Mouse (Mus musculus): ENCODE results near the gene Creb3l4. TPM values are rescaled to one million over a fixed set of nuclear protein-coding genes. Genes with fewer than 3 reads are reported as not detected.

Creb3l4 gene
- polyA plus RNA-seq, 1 experiment from 2014 or later: 6.0 TPM

DNA sequence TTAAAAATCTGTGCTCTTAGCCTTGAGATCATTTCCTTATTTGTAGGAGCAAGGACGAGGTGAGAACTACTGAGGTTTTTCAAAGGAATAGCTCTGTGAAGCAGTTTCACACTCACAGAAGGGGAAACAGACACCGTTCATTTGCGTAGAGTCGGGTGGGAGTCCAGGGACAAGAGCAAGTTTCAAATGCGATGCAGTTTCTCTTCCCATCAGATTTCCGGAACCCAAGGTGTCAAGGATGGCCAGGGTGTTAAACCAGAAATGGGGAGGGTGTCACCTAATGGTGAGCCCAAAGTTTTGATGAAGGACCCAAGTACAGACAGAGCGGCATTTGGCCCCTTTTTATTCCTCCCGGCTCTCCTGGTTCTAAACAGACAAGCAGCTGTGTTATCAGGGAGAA, 12.2 kb downstream of the Creb3l4 start:
- H3K36me3 ChIP-seq (ENCODE audit: control insufficient read depth, insufficient read depth, low read length): peaks cover 8% of the 10 kb centered on the region; the same call in 1 of the 2 replicates
- 21% methylated on average over 8 of the region's 8 CpGs for WGBS
- DNase-seq (ENCODE audit: low spot score): no peak
- H3K27ac ChIP-seq (ENCODE audit: low read depth, low read length): no peak overlapping the region
- no peaks in the 10 kb centered on the region; the same call in 1 of the 2 replicates for H3K4me1 ChIP-seq (replicated peaks; ENCODE audit: control insufficient read depth, insufficient read depth, low read length)
- no peaks in the 10 kb centered on the region for H3K9me3 ChIP-seq (ENCODE audit: control insufficient read depth, low read length)
- H3K4me2 ChIP-seq (ENCODE audit: low read depth, low read length, severe bottlenecking): peak overlapping the region; percentile 78
- H3K27me3 ChIP-seq (ENCODE audit: control insufficient read depth, insufficient read depth, low read length): no peaks in the 10 kb centered on the region
- no peak for ATAC-seq (replicated peaks; ENCODE audit: low FRiP score)
- peak overlapping the region; percentile 86 for H3K9ac ChIP-seq (ENCODE audit: low read length)
- H3K4me3 ChIP-seq (ENCODE audit: low read depth, low read length): peak overlapping the region; percentile 73

DNA sequence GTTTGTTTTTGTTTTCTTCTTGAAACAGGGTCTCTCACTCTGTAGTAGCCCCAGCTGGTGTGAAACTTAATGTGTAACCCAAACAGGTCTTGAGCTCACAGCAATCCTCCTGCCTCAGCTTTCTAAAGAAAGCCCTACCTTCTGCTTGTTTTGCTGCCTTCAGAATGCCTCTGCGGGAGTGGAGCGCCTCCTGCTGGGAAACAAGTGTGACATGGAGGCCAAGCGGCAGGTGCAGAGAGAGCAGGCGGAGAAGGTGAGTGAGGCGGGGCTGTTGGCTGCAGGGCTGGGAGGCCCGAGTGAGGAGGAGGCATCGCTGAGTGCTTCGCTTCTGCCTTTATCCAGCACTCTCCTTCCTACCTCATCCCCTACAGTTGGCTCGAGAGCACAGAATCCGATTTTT, 19.0 kb downstream of the Creb3l4 start:
- Histone ChIP-seq H3K9ac (ENCODE audit: low read length) (no peak overlapping the region), H3K9me3 (ENCODE audit: control insufficient read depth, low read length) (no peaks in the 10 kb centered on the region), H3K27me3 (ENCODE audit: control insufficient read depth, insufficient read depth, low read length) (no peaks in the 10 kb centered on the region), H3K4me1 (replicated peaks; ENCODE audit: control insufficient read depth, insufficient read depth, low read length) (0 out of 2 replicates have a peak, but pooled peaks cover 6% of the 10 kb centered on the region), H3K4me2 (ENCODE audit: low read depth, low read length, severe bottlenecking) (no peak overlapping the region), H3K36me3 (ENCODE audit: control insufficient read depth, insufficient read depth, low read length) (no peaks in the 10 kb centered on the region), H3K27ac (ENCODE audit: low read depth, low read length) (no peak overlapping the region), H3K4me3 (ENCODE audit: low read depth, low read length) (no peak overlapping the region)
- DNase-seq (ENCODE audit: low spot score) (no peak), ATAC-seq (replicated peaks; ENCODE audit: low FRiP score) (no peak)
- WGBS: 87% methylated on average over 10 of the region's 10 CpGs

- no peak for ATAC-seq (replicated peaks; ENCODE audit: low FRiP score)
- WGBS: 92% methylated on average over 3 of the region's 3 CpGs
- no peak for DNase-seq (ENCODE audit: low spot score)
- Histone ChIP-seq H3K36me3 (ENCODE audit: control insufficient read depth, insufficient read depth, low read length) (no peaks in the 10 kb centered on the region), H3K27ac (ENCODE audit: low read depth, low read length) (no peak overlapping the region), H3K9ac (ENCODE audit: low read length) (no peak overlapping the region), H3K4me2 (ENCODE audit: low read depth, low read length, severe bottlenecking) (no peak overlapping the region), H3K4me3 (ENCODE audit: low read depth, low read length) (no peak overlapping the region), H3K9me3 (ENCODE audit: control insufficient read depth, low read length) (no peaks in the 10 kb centered on the region), H3K4me1 (replicated peaks; ENCODE audit: control insufficient read depth, insufficient read depth, low read length) (0 out of 2 replicates have a peak, but pooled peaks cover 6% of the 10 kb centered on the region), H3K27me3 (ENCODE audit: control insufficient read depth, insufficient read depth, low read length) (no peaks in the 10 kb centered on the region)
Observed at GRCm38 (mm10) chr3:90222941-90223340, 20.4 kb downstream of the Creb3l4 start.

- 0 out of 2 replicates have a peak, but pooled peaks cover 6% of the 10 kb centered on the region for H3K4me1 ChIP-seq (replicated peaks; ENCODE audit: control insufficient read depth, insufficient read depth, low read length)
- no peak overlapping the region for H3K27ac ChIP-seq (ENCODE audit: low read depth, low read length)
- 89% methylated on average over 4 of the region's 4 CpGs for WGBS
- ATAC-seq (replicated peaks; ENCODE audit: low FRiP score): no peak
- no peaks in the 10 kb centered on the region for H3K27me3 ChIP-seq (ENCODE audit: control insufficient read depth, insufficient read depth, low read length)
- H3K9me3 ChIP-seq (ENCODE audit: control insufficient read depth, low read length): no peaks in the 10 kb centered on the region
- DNase-seq (ENCODE audit: low spot score): no peak
- no peak overlapping the region for H3K9ac ChIP-seq (ENCODE audit: low read length)
- no peak overlapping the region for H3K4me3 ChIP-seq (ENCODE audit: low read depth, low read length)
- no peaks in the 10 kb centered on the region for H3K36me3 ChIP-seq (ENCODE audit: control insufficient read depth, insufficient read depth, low read length)
- H3K4me2 ChIP-seq (ENCODE audit: low read depth, low read length, severe bottlenecking): no peak overlapping the region
Observed at GRCm38 (mm10) chr3:90222455-90222854, 20.9 kb downstream of the Creb3l4 start.

DNA sequence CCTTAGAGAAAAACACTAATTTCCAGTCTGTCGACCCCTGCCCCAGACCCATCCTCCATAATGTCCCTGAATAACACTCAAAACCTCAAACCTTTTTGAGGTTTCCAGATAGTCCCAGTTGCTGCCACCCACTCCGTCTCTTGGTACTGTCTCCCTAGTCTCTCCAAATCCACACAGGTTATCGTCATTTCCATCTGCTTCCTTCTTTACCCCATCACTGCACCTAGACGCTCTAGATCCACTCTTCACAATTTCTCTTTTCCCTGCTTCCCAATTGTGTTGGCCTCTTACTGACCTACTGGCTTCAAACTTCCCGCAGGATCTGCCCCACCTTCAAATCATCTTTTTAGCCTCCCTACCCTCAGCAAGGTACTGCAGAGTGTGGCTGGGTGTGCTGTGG, 22.2 kb downstream of the Creb3l4 start:
- 24% methylated on average over 5 of the region's 5 CpGs for WGBS
- Histone ChIP-seq H3K9me3 (ENCODE audit: control insufficient read depth, low read length) (no peaks in the 10 kb centered on the region), H3K4me2 (ENCODE audit: low read depth, low read length, severe bottlenecking) (peak overlapping the region; percentile 79), H3K36me3 (ENCODE audit: control insufficient read depth, insufficient read depth, low read length) (no peaks in the 10 kb centered on the region), H3K4me1 (replicated peaks; ENCODE audit: control insufficient read depth, insufficient read depth, low read length) (0 out of 2 replicates have a peak, but pooled peaks cover 6% of the 10 kb centered on the region), H3K27ac (ENCODE audit: low read depth, low read length) (no peak overlapping the region), H3K4me3 (ENCODE audit: low read depth, low read length) (peak overlapping the region; percentile 37), H3K27me3 (ENCODE audit: control insufficient read depth, insufficient read depth, low read length) (no peaks in the 10 kb centered on the region), H3K9ac (ENCODE audit: low read length) (peak overlapping the region; percentile 65)
- DNase-seq (ENCODE audit: low spot score): no peak
- no peak for ATAC-seq (replicated peaks; ENCODE audit: low FRiP score)

- WGBS: under 1% methylated on average over 20 of the region's 20 CpGs
Observed at GRCm38 (mm10) chr3:90220531-90220951, 22.8 kb downstream of the Creb3l4 start.

DNA sequence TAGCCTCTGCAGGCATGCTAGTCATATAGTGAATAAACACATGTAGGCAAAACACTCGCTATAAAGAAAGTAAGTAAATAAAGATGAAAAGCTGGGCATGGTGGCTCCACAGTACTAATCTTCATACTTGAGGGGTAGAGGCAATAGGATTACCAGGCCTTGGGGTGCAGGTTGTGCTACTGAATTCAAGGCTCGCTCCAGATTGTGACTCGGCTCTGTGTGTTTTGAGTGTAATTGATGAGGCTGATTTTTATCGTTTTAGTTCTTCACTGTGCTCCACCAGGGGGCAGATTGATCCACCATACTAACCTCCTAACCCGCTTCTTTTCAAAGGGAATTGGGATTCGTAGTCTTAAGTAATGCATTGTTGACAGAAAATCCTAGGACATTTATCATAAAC, 23.2 kb downstream of the Creb3l4 start:
- peak; percentile 31; the same call in 1 of the 2 replicates for ATAC-seq (replicated peaks; ENCODE audit: low FRiP score)
- H3K4me1 ChIP-seq (replicated peaks; ENCODE audit: control insufficient read depth, insufficient read depth, low read length): 0 out of 2 replicates have a peak, but pooled peaks cover 6% of the 10 kb centered on the region
- WGBS: 14% methylated on average over 6 of the region's 6 CpGs
- H3K4me3 ChIP-seq (ENCODE audit: low read depth, low read length): peak overlapping the region; percentile 37
- H3K27ac ChIP-seq (ENCODE audit: low read depth, low read length): peak overlapping the region; percentile 76
- DNase-seq (ENCODE audit: low spot score): peak; percentile 64
- no peaks in the 10 kb centered on the region for H3K36me3 ChIP-seq (ENCODE audit: control insufficient read depth, insufficient read depth, low read length)
- peak overlapping the region; percentile 65; the same call in 1 of the 2 replicates for H3K9ac ChIP-seq (ENCODE audit: low read length)
- H3K9me3 ChIP-seq (ENCODE audit: control insufficient read depth, low read length): no peaks in the 10 kb centered on the region
- peak overlapping the region; percentile 79 for H3K4me2 ChIP-seq (ENCODE audit: low read depth, low read length, severe bottlenecking)
- no peaks in the 10 kb centered on the region for H3K27me3 ChIP-seq (ENCODE audit: control insufficient read depth, insufficient read depth, low read length)

More at GRCm38 (mm10) chr3:90220531-90220951, 22.8 kb downstream of the Creb3l4 start:
- peak overlapping the region; percentile 76 for H3K27ac ChIP-seq (ENCODE audit: low read depth, low read length)
- peak overlapping the region; percentile 37 for H3K4me3 ChIP-seq (ENCODE audit: low read depth, low read length)
- ATAC-seq (replicated peaks; ENCODE audit: low FRiP score) (peak; percentile 83), DNase-seq (ENCODE audit: low spot score) (peak; percentile 78)
- no peaks in the 10 kb centered on the region for H3K27me3 ChIP-seq (ENCODE audit: control insufficient read depth, insufficient read depth, low read length)
- H3K9ac ChIP-seq (ENCODE audit: low read length): peak overlapping the region; percentile 65
- 0 out of 2 replicates have a peak, but pooled peaks cover 6% of the 10 kb centered on the region for H3K4me1 ChIP-seq (replicated peaks; ENCODE audit: control insufficient read depth, insufficient read depth, low read length)
- no peaks in the 10 kb centered on the region for H3K36me3 ChIP-seq (ENCODE audit: control insufficient read depth, insufficient read depth, low read length)
- no peaks in the 10 kb centered on the region for H3K9me3 ChIP-seq (ENCODE audit: control insufficient read depth, low read length)
- peak overlapping the region; percentile 79 for H3K4me2 ChIP-seq (ENCODE audit: low read depth, low read length, severe bottlenecking)

- H3K36me3 ChIP-seq (ENCODE audit: control insufficient read depth, insufficient read depth, low read length): no peaks in the 10 kb centered on the region
- no peaks in the 10 kb centered on the region for H3K27me3 ChIP-seq (ENCODE audit: control insufficient read depth, insufficient read depth, low read length)
- no peak overlapping the region for H3K4me3 ChIP-seq (ENCODE audit: low read depth, low read length)
- H3K4me2 ChIP-seq (ENCODE audit: low read depth, low read length, severe bottlenecking): no peak overlapping the region
- WGBS: 58% methylated on average over 1 of the region's 1 CpGs
- no peak for ATAC-seq (replicated peaks; ENCODE audit: low FRiP score)
- H3K4me1 ChIP-seq (replicated peaks; ENCODE audit: control insufficient read depth, insufficient read depth, low read length): peaks cover 10% of the 10 kb centered on the region; the same call in 1 of the 2 replicates
- no peaks in the 10 kb centered on the region for H3K9me3 ChIP-seq (ENCODE audit: control insufficient read depth, low read length)
- no peak overlapping the region for H3K27ac ChIP-seq (ENCODE audit: low read depth, low read length)
- H3K9ac ChIP-seq (ENCODE audit: low read length): no peak overlapping the region
- no peak for DNase-seq (ENCODE audit: low spot score)
Observed at GRCm38 (mm10) chr3:90215825-90216380, 27.4 kb downstream of the Creb3l4 start.

Data from forebrain, embryonic 11.5 days (tissue).